Mouse (Mus musculus): ENCODE results near the gene Dcst2.

The Dcst2 gene

GRCm38 (mm10) chr3:89332476-89332875, 29.3 kb upstream of the Dcst2 start:
- DNase-seq: no peak

GRCm38 (mm10) chr3:89333053-89333452, 28.7 kb upstream of the Dcst2 start:
- DNase-seq: no peak

DNA sequence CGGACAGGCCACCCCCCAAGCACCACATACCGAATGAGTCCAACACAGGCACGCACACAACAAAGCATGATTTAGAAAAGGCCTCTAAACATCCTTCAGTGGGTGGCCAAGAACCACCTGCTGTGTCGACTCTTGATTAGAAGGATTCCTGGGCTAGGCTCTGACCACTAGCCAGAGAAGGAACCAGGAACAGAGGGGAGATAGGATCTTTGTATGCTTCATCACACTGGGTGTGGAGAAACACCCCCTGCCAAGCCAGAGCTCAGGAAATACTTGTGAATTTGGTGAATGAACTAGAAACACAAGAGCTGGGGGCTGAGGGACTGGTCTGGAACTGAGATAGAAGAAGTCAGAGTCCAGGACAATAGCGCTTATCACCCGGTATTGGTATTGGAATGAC, 25.2 kb upstream of the Dcst2 start:
- no peak for DNase-seq

- no peak for DNase-seq
Measured at GRCm38 (mm10) chr3:89337062-89337720, 24.6 kb upstream of the Dcst2 start.

GRCm38 (mm10) chr3:89337721-89338578, 23.8 kb upstream of the Dcst2 start, which contains the start of gene Efna4:
Gene Efna4 (minus strand): TSS chr3:89338028.
- DNase-seq: no peak

GRCm38 (mm10) chr3:89339416-89339815, 22.4 kb upstream of the Dcst2 start:
- peak; percentile 59 to 62 for DNase-seq

GRCm38 (mm10) chr3:89340465-89340864, 21.3 kb upstream of the Dcst2 start:
- peak; percentile 75 to 76 for DNase-seq

DNA sequence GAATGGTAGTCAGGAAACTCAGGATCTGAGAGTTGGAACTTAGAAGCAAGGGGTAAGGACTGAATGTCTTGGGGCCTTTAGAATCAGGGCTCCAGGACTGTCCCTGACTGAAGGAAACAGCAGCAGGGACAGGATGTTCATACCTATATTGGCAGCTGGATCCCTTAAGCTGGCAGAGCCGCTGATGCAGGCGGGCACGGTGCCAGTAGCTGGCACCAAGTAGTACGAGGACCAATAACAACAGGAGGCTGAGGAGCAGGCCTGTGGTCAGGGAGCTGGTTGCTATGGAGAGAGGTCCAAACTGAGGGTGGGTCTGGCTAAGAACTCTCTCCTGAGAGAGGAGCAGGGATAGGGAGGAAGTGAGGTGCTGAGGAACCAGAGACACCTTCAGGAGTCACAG, 20.0 kb upstream of the Dcst2 start:
- no peak for DNase-seq

DNA sequence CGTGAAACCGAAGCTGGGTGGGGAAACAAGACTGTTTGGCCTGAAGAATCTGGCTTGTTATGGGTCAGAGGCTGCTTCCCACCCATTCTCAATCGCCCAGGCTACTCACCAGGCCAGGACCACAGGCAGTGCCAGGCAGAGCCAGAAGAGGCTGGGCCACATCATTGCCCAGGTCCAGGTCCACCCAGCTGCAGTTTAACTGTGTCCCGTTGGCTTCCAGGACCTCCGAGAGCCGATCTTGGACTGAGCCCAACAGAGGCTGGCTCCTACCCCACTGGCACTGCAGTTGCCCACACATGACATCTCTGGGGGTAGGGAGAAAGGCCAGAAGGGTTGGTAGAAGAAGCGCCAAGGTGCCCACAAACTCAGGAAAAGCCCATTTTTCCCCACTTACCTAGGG, 18.5 kb upstream of the Dcst2 start:
- no peak for DNase-seq

GRCm38 (mm10) chr3:89346815-89347540, 14.8 kb upstream of the Dcst2 start:
- no peak for DNase-seq

DNA sequence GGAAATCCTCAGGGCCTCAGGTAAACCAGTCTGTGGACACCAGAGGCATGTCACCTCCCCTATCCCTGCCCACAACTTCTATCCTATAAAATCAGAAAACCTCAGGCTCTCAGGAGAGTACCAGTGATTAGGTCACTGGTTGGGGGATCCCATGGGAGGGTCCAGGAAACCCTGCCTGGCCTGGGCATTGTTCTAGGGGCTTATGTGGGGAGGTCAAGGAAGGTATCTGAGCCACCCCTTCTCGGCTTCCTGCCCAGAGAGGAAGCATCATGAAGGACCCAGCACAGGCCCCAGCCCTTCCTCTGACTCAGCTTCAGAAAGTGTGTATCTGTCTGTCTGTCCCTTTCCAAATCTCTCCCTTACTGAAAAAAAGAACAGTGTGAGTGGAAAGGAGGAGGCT, 13.9 kb upstream of the Dcst2 start:
- no peak for DNase-seq

DNA sequence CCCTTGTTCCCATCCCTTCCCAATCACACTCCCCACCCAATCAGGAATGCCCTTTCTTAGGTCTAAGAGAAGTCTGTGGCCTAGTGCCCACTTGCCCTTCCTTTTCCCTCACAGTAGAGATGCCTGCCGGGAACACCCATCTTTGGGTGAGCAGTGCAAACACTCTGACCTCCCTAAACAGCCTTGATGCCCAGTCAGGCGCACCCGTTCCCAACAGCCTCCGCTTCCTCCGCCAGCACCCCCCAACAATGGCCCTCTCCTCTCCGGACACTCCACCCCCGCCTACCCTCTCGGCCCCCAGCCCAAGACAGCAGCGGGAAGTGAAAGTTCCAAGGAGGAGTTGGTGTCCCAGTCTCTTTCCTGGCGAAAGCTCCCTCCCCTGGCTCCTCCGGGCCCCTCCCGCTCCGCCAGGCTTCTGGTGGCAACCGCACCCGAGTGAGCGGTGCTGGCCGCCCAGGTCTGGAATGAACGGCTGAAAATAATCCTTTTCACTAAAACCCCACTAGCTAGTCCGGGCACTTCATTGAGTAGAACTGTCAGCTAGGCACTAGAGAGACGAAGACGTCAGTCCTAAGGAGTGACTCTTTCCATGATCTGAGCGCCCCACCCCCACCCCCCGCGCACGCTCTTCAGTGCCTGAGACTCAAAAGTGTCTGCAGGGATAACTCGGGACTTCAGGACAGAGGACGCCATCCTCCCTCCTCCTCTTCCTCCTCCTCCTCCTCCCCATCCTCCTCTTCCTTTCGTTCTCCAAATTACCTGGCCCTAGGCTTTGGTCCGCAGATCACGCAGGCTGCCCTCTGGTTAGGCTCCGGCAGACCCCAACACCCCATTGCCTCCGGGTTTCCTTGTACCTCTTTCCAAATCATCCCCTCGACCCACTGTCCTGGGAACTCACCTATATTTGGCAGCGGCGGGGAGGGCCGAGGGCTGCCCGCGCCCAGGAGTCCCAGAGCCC, 12.6 kb upstream of the Dcst2 start:
- peak; percentile 26 to 40 for DNase-seq

DNA sequence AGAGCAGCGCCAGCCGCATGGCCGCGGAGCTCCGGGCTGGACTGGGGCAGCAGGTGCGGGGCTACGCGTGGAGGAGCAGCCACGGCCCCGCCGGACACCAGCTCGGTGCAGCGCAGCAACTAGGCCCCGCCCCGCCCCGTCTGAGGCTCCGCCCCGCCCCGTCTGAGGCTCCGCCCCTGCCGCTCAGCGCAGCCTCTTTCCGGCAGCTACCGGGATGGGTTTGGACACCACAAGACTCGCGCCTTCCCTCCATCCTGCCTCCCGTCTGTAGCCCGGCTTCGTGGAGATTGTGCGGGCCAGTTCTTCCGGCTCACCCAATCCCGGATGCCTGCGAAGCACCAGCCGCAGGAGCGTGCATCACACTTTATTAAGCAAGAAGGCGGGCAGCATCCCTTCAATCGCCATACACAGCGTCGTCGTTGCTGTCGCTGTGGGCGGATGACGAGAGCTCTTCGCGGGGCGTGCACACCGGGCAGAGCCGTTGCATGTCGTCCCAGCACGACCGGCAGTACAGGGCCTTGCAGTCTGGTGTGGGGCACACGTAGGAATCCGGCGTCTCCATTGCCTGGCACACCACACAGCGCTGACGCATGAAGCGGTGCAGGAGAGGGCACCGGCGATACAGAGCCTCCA, 11.8 kb upstream of the Dcst2 start, which contains the start of gene Adam15:
Gene Adam15 (minus strand): TSS at position 128 of the 633 bp plus-strand sequence.
- peak; percentile 91 to 95 for DNase-seq

DNA sequence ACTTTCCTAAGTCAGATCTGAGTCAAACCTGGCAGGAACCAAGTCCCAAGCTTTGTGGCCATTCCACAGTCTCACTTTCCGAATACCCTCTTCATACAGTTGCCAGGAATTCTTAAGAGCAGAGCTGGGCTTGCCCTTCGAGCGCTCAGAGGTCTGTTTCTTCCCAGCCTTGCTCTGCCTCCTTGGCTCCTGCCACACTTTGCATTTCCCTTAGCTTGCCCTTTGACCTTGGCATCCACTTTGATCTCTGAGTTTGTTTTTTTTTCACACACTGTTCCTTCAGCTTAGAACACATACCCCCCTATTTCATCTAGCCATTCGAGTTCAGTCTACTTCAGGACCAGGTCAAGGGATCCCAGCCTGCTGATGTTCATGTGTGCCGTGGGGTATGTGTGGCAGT, 10.5 kb upstream of the Dcst2 start:
- no peak for DNase-seq

DNA sequence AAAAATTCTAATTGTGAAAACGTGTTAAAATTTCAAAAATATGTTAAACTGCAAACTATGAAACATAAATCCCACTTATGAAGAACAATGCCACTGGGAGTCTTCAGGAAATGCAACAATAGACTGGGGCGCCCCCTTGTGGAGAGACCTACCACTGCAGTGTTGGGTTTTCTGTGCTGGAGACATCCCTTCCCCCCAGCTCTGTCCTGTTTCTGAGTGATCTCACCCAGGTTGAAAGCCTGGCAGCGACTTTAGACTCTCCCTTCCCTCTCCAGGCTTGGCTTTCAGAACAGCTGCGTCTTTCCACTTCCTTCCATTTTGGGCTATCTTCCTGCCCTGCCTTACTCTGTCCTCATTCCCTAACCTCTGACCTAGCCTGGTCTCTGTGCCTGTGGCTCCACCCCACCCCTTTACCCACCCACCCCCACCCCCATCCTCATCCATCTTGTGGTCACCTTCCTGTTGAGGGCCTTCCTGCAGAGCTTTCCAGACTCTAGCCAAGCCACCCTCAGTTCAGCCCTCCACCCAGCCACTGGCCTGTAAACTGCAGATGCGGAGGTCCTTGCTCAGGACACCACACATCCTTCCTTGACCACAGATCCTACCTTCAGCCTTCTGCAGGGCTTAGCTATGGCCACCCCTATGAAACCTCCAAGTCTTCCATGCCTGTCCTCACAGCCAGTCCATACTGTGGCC, 6.8 kb upstream of the Dcst2 start:
- peak; percentile 90 to 92 for DNase-seq

DNA sequence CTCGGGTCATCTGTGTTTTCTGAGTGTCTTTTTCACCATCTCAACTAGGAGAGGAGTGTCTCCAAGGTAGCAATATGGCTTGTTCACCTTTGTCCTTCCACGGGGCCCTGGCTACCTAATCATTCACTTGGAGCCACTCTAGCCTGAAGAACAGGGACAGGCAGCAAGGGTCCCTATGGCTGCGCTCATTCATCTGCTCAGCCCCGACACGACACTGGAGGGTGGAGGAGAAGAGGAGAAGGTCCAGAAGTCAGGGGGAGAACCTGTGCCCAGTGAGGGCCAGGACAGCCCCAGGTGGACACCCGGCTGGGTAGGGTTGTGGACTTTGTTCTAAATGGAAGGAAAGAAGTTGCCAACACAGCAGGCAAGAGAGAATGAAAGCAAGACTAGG, 6.3 kb upstream of the Dcst2 start:
- DNase-seq: no peak

DNA sequence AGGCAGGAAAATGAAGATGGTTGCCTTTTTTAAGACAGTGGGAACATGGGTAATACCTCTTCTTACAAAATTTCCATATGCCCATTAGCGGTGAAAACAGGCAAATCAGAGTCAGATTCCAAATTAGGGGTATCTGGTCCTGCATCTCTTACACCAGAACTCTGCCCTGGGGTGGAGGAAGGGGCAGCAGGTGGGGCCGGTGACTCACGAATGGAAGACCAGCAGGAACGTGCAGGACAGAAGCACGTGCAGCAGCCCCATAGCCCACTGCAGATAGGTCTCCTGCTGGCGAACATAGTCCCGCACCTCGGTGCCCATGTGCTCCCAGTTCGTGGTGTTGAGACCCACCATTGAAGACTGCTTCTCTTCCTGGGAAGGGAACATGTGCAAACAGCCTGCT, 5.7 kb upstream of the Dcst2 start:
- no peak for DNase-seq

GRCm38 (mm10) chr3:89359630-89360029, 2.1 kb upstream of the Dcst2 start:
- DNase-seq: no peak

GRCm38 (mm10) chr3:89360237-89360636, 1.5 kb upstream of the Dcst2 start:
- DNase-seq: no peak

GRCm38 (mm10) chr3:89364631-89365030, 2.9 kb downstream of the Dcst2 start:
- no peak for DNase-seq

GRCm38 (mm10) chr3:89365153-89365485, 3.3 kb downstream of the Dcst2 start, which contains the start of gene Dcst1:
Gene Dcst1 (minus strand): TSS chr3:89365253.
- DNase-seq: no peak
